Mouse (Mus musculus) cortical plate, adult 2 months (tissue): ENCODE measurements around the gene Pdgfb.

Source experiments
- CTCF ChIP-seq: fragments of 200-500 bp; IDR thresholded peaks from 2 replicates; pipeline ENCODE4 v1.5.1; 2011; ENCODE audit warnings: mild to moderate bottlenecking, control low read depth, low read length; ENCODE audit not compliant: insufficient read depth; ENCODE audit errors: extremely low read depth
- POLR2A ChIP-seq: fragments of 200-500 bp; IDR thresholded peaks from 2 replicates; pipeline ENCODE4 v1.6.1; 2011; ENCODE audit warnings: mild to moderate bottlenecking, low read length, control low read depth; ENCODE audit not compliant: insufficient read depth; ENCODE audit errors: extremely low read depth

- TF ChIP-seq CTCF = peak; percentile 21; the same call in 1 of the 2 replicates
- TF ChIP-seq POLR2A = no peak
Measured at GRCm38 (mm10) chr15:80031133-80031532, 16.4 kb upstream of the Pdgfb start.
